Mouse (Mus musculus): Measurements from ENCODE around the gene Acacb.

Gene Acacb

GRCm38 (mm10) chr5:114264791-114265190 is 118.5 kb downstream of the Acacb start:
- CTCF ChIA-PET, result no interaction called here

GRCm38 (mm10) chr5:114268646-114269045 is 122.3 kb downstream of the Acacb start:
- CTCF ChIA-PET, result no interaction called here

GRCm38 (mm10) chr5:114269499-114269898 is 123.2 kb downstream of the Acacb start:
- CTCF ChIA-PET, result no interaction called here

GRCm38 (mm10) chr5:114269984-114270383 is 123.6 kb downstream of the Acacb start:
- CTCF ChIA-PET, result interaction anchor here (0.6 kb wide), 1 partner anchor 11 kb away, joined by 3 read pairs; no protein-coding TSS in a partner anchor

GRCm38 (mm10) chr5:114273693-114274402 is 127.5 kb downstream of the Acacb start, which contains the start of gene Foxn4:
Gene Foxn4, minus strand, starts transcription at chr5:114273807.
- CTCF ChIA-PET, result no interaction called here

- CTCF ChIA-PET, result no interaction called here
Observed at GRCm38 (mm10) chr5:114275339-114275738, 129.0 kb downstream of the Acacb start.

GRCm38 (mm10) chr5:114275991-114276390 is 129.7 kb downstream of the Acacb start:
- CTCF ChIA-PET, result no interaction called here

- CTCF ChIA-PET, result no interaction called here
Observed at GRCm38 (mm10) chr5:114279382-114280143, 133.2 kb downstream of the Acacb start.

- CTCF ChIA-PET, result no interaction called here
Observed at GRCm38 (mm10) chr5:114282346-114282745, 136.0 kb downstream of the Acacb start.

GRCm38 (mm10) chr5:114284604-114285397 is 138.5 kb downstream of the Acacb start:
- CTCF ChIA-PET, result interaction anchor here (0.6 kb wide), 1 partner anchor 229 kb away, joined by 19 read pairs; no protein-coding TSS in a partner anchor

GRCm38 (mm10) chr5:114285398-114285700 is 139.0 kb downstream of the Acacb start:
- CTCF ChIA-PET, result no interaction called here

- CTCF ChIA-PET, result no interaction called here
Observed at GRCm38 (mm10) chr5:114286102-114286501, 139.8 kb downstream of the Acacb start.

- CTCF ChIA-PET, result interaction anchor here (0.7 kb wide), 1 partner anchor 36 kb away, joined by 4 read pairs; no protein-coding TSS in a partner anchor
Observed at GRCm38 (mm10) chr5:114286872-114287571, 140.7 kb downstream of the Acacb start.

- CTCF ChIA-PET, result no interaction called here
Observed at GRCm38 (mm10) chr5:114288396-114288795, 142.1 kb downstream of the Acacb start.

GRCm38 (mm10) chr5:114288874-114289273 is 142.5 kb downstream of the Acacb start, which contains the start of gene Myo1h:
Gene Myo1h, plus strand, starts transcription at chr5:114289166.
- CTCF ChIA-PET, result no interaction called here

- CTCF ChIA-PET, result no interaction called here
Observed at GRCm38 (mm10) chr5:114290004-114290403, 143.7 kb downstream of the Acacb start.

GRCm38 (mm10) chr5:114296693-114297631 is 150.6 kb downstream of the Acacb start:
- CTCF ChIA-PET, result interaction anchor here (0.7 kb wide), 1 partner anchor 12 kb away, joined by 3 read pairs; no protein-coding TSS in a partner anchor

- CTCF ChIA-PET, result no interaction called here
Observed at GRCm38 (mm10) chr5:114298212-114298894, 152.0 kb downstream of the Acacb start.

- CTCF ChIA-PET, result no interaction called here
Observed at GRCm38 (mm10) chr5:114299156-114299855, 153.0 kb downstream of the Acacb start.
